Mouse (Mus musculus) neural tube, embryonic 15.5 days (tissue): ENCODE results near the gene Tenm2. TPM values are rescaled to one million over a fixed set of nuclear protein-coding genes. Genes with fewer than 3 reads are reported as not detected.

ENCODE experiments used
- ATAC-seq: fragments of 200-750 bp; cut with Nextera tagmentation; 2 replicates; pipeline ENCODE4 v1.8.0; 2017; ENCODE audit warnings: mild to moderate bottlenecking, moderate TSS enrichment, moderate library complexity; ENCODE audit not compliant: low FRiP score
- H3K27ac ChIP-seq: fragments of 300-500 bp; sonication (generic); replicated peaks from 2 replicates; pipeline ENCODE4 v1.5.1; 2015; ENCODE audit warnings: mild to moderate bottlenecking, inconsistent platforms
- H3K27me3 ChIP-seq: fragments of 300-500 bp; sonication (generic); replicated peaks from 2 replicates; pipeline ENCODE4 v1.6.1; 2015; ENCODE audit warnings: inconsistent platforms
- H3K36me3 ChIP-seq: fragments of 300-500 bp; sonication (generic); 2 replicates; pipeline ENCODE4 v1.6.1; 2015; ENCODE audit warnings: inconsistent platforms
- H3K4me1 ChIP-seq: fragments of 300-500 bp; sonication (generic); 2 replicates; pipeline ENCODE4 v1.6.1; 2015; ENCODE audit warnings: inconsistent platforms
- H3K4me2 ChIP-seq: fragments of 300-500 bp; sonication (generic); 2 replicates; pipeline ENCODE4 v1.6.1; 2015; ENCODE audit warnings: inconsistent platforms, mild to moderate bottlenecking, moderate library complexity
- H3K4me3 ChIP-seq: fragments of 300-500 bp; sonication (generic); replicated peaks from 2 replicates; pipeline ENCODE4 v1.5.1; 2015; ENCODE audit warnings: mild to moderate bottlenecking, inconsistent platforms
- H3K9ac ChIP-seq: fragments of 300-500 bp; sonication (generic); replicated peaks from 2 replicates; pipeline ENCODE4 v1.6.1; 2015; ENCODE audit warnings: mild to moderate bottlenecking, inconsistent platforms
- H3K9me3 ChIP-seq: fragments of 300-500 bp; sonication (generic); replicated peaks from 2 replicates; pipeline ENCODE4 v1.6.1; 2016; ENCODE audit warnings: inconsistent platforms
- whole genome bisulfite sequencing: fragments of 180-500 bp; shearing (Covaris S2); methylation state at CpG from one replicate; pipeline ENCODE4 v1.1.7; 2015; ENCODE audit warnings: mixed read lengths; 5-methylcytosine and 5-hydroxymethylcytosine counted together
- polyA plus RNA-seq: library from polyadenylated mRNA; unstranded; fragments of >200 nt; fragmentation: Nextera tagmentation; extraction: Ambion mirVana; gene quantifications from 2 replicates; pipeline ENCODE4 v1.2.1, GENCODE M21; 2015

Gene Tenm2
- polyA plus RNA-seq, 1 experiment from 2014 or later: 34.7 TPM

DNA sequence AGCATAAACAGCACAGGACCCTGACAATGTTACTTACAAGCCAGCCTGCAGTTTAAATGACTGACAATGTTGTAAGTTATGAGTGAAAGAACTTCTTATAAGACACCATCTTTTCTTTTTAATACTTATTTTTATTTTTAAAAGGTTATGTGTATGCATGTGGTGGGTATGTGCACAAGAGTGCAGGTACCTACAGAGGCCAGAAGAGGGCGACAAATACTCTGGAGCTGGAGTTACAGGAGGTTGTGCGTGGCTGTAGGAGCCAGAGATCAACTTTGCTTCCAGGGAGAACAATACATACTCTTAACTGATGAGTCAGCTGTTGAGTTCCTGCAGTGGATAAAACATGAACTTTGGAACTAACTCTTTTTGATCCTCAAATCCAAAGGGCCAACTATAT, 981.7 kb downstream of the Tenm2 start:
- no peak for ATAC-seq
- no peak overlapping the region for H3K9ac ChIP-seq
- H3K4me1 ChIP-seq: 0 out of 2 replicates have a peak, but pooled peaks cover 11% of the 10 kb centered on the region
- H3K4me3 ChIP-seq: no peak overlapping the region
- H3K36me3 ChIP-seq: no peaks in the 10 kb centered on the region
- WGBS: 80% methylated on average over 2 of the region's 2 CpGs
- no peak overlapping the region for H3K27ac ChIP-seq
- H3K27me3 ChIP-seq: no peaks in the 10 kb centered on the region
- H3K9me3 ChIP-seq: 0 out of 2 replicates have a peak, but pooled peaks cover 4% of the 10 kb centered on the region
- H3K4me2 ChIP-seq: no peak overlapping the region

- Histone ChIP-seq H3K9ac (no peak overlapping the region), H3K4me3 (no peak overlapping the region), H3K9me3 (0 out of 2 replicates have a peak, but pooled peaks cover 4% of the 10 kb centered on the region), H3K27me3 (no peaks in the 10 kb centered on the region), H3K27ac (no peak overlapping the region), H3K4me2 (no peak overlapping the region), H3K4me1 (0 out of 2 replicates have a peak, but pooled peaks cover 2% of the 10 kb centered on the region), H3K36me3 (no peaks in the 10 kb centered on the region)
- no peak for ATAC-seq
- WGBS: 59% methylated on average over 7 of the region's 7 CpGs
Observed at GRCm38 (mm10) chr11:36250111-36250510, 985.7 kb downstream of the Tenm2 start.

DNA sequence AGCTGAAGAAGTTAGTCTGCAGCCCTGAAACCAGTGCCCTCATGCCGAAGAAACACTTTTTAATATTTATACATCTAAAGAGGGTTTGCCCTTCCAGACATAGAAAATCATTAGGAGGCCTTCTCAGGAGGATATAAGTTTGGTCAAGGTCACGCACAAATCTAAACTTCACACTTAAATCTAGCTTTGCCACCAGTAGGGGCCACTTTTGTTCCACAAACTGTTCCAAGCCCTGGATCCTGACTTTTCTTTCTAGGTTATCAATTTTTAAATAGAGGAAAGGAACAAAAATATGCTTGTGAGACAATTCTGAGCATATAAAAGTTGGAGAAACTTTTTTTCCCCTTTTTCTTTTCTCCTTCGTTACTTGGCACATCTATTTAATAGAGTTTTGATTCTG, 989.6 kb downstream of the Tenm2 start:
- 88% methylated on average over 3 of the region's 3 CpGs for WGBS
- no peak for ATAC-seq

DNA sequence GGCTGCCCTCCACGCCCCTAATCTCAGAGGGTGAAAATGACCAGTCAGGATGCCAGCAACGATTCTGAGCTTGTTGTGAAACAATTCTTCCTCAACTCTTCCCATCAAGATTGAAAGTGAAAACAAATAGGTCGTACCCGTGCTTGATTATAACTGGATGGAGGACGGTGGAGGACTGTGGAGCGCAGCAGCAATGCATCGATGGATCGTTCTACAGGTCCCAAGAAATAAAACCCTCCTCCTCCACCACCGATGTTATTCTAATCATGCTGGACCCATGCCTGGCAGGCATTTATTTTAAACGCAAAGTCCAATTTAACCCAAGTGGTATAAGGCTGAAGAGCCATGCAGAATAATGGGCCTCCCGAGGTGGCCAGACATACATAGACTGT, 991.3 kb downstream of the Tenm2 start:
- WGBS: 80% methylated on average over 11 of the region's 11 CpGs

More for the DNA sequence above, 989.6 kb downstream of the Tenm2 start:
- Histone ChIP-seq H3K9me3 (no peaks in the 10 kb centered on the region), H3K9ac (no peak overlapping the region), H3K4me3 (no peak overlapping the region), H3K27ac (no peak overlapping the region), H3K4me1 (peaks cover 28% of the 10 kb centered on the region), H3K36me3 (no peaks in the 10 kb centered on the region), H3K4me2 (no peak overlapping the region), H3K27me3 (no peaks in the 10 kb centered on the region)

DNA sequence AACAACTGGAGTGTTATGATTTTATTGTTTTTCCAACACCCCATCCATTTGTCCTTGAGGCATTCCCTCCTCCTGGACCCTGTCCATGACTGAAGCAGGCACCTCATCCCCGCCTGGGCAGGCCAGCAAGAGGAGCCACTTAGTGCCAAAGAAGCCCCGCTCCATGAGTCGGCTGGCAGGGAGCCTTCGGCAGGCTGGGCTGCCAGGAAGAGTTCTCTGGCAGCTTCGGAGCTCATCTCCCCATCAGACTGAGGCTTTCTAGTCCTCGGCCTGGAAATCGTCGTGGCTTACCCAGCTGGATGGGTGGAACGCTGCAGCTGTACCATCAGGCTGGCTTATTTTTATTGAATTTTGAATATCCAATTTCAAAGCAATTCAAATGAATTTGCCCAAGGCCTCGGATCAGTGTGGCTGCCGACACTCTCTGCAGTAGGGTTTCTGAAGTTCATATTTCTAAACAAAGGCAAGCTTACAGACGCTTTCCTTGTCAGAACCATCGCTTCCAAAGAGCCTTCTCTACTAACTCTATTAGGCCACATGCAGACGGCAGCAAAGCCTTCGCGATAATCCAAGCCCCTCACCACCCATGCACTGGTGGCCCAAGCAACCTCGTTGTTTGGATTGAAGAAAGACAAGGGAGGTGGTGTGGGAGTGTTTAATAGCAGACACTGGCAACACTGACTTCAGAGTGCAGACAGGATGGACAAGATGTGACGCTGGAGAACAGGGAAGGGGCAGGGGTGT, 991.8 kb downstream of the Tenm2 start:
- WGBS: 70% methylated on average over 18 of the region's 18 CpGs

More for the DNA sequence above, 991.3 kb downstream of the Tenm2 start:
- H3K27me3 ChIP-seq: no peaks in the 10 kb centered on the region
- ATAC-seq: no peak
- no peaks in the 10 kb centered on the region for H3K36me3 ChIP-seq
- no peak overlapping the region for H3K4me2 ChIP-seq
- peak overlapping the region; percentile 56; the same call in 1 of the 2 replicates for H3K27ac ChIP-seq
- H3K9me3 ChIP-seq: no peaks in the 10 kb centered on the region
- H3K9ac ChIP-seq: no peak overlapping the region
- H3K4me3 ChIP-seq: no peak overlapping the region
- peaks cover 28% of the 10 kb centered on the region for H3K4me1 ChIP-seq

GRCm38 (mm10) chr11:36238890-36239289, 996.9 kb downstream of the Tenm2 start:
- H3K9ac ChIP-seq: no peak overlapping the region
- no peak for ATAC-seq
- H3K9me3 ChIP-seq: no peaks in the 10 kb centered on the region
- H3K4me1 ChIP-seq: peaks cover 16% of the 10 kb centered on the region
- H3K4me2 ChIP-seq: no peak overlapping the region
- H3K27me3 ChIP-seq: no peaks in the 10 kb centered on the region
- no peak overlapping the region for H3K4me3 ChIP-seq
- H3K36me3 ChIP-seq: no peaks in the 10 kb centered on the region
- WGBS: 89% methylated on average over 9 of the region's 9 CpGs
- no peak overlapping the region for H3K27ac ChIP-seq

More for the DNA sequence above, 991.8 kb downstream of the Tenm2 start:
- H3K9me3 ChIP-seq: no peaks in the 10 kb centered on the region
- peak; percentile 79 for ATAC-seq
- H3K4me1 ChIP-seq: peaks cover 28% of the 10 kb centered on the region
- no peaks in the 10 kb centered on the region for H3K27me3 ChIP-seq
- H3K36me3 ChIP-seq: no peaks in the 10 kb centered on the region
- H3K4me3 ChIP-seq: no peak overlapping the region
- H3K27ac ChIP-seq: peak overlapping the region; percentile 56
- H3K9ac ChIP-seq: no peak overlapping the region
- no peak overlapping the region for H3K4me2 ChIP-seq

- no peak for ATAC-seq
- Histone ChIP-seq H3K36me3 (no peaks in the 10 kb centered on the region), H3K4me2 (no peak overlapping the region), H3K9ac (no peak overlapping the region), H3K27ac (no peak overlapping the region), H3K9me3 (no peaks in the 10 kb centered on the region), H3K4me1 (no peaks in the 10 kb centered on the region; the same call in 1 of the 2 replicates), H3K4me3 (no peak overlapping the region), H3K27me3 (no peaks in the 10 kb centered on the region)
- 83% methylated on average over 11 of the region's 11 CpGs for whole genome bisulfite sequencing
Observed at GRCm38 (mm10) chr11:36228654-36229053, 1007.1 kb downstream of the Tenm2 start.

GRCm38 (mm10) chr11:36228196-36228595, 1007.6 kb downstream of the Tenm2 start:
- Histone ChIP-seq H3K27me3 (no peaks in the 10 kb centered on the region), H3K27ac (no peak overlapping the region), H3K4me2 (no peak overlapping the region), H3K4me3 (no peak overlapping the region), H3K9me3 (no peaks in the 10 kb centered on the region), H3K4me1 (peaks cover 4% of the 10 kb centered on the region; the same call in 1 of the 2 replicates), H3K36me3 (no peaks in the 10 kb centered on the region), H3K9ac (no peak overlapping the region)
- 85% methylated on average over 6 of the region's 6 CpGs for WGBS
- no peak for ATAC-seq

- Histone ChIP-seq H3K27ac (no peak overlapping the region), H3K4me2 (no peak overlapping the region), H3K4me3 (no peak overlapping the region), H3K9me3 (no peaks in the 10 kb centered on the region), H3K4me1 (peaks cover 15% of the 10 kb centered on the region), H3K36me3 (no peaks in the 10 kb centered on the region), H3K27me3 (no peaks in the 10 kb centered on the region), H3K9ac (no peak overlapping the region)
- WGBS: 30% methylated on average over 3 of the region's 3 CpGs
- no peak for ATAC-seq
Observed at GRCm38 (mm10) chr11:36226061-36226460, 1009.7 kb downstream of the Tenm2 start.

DNA sequence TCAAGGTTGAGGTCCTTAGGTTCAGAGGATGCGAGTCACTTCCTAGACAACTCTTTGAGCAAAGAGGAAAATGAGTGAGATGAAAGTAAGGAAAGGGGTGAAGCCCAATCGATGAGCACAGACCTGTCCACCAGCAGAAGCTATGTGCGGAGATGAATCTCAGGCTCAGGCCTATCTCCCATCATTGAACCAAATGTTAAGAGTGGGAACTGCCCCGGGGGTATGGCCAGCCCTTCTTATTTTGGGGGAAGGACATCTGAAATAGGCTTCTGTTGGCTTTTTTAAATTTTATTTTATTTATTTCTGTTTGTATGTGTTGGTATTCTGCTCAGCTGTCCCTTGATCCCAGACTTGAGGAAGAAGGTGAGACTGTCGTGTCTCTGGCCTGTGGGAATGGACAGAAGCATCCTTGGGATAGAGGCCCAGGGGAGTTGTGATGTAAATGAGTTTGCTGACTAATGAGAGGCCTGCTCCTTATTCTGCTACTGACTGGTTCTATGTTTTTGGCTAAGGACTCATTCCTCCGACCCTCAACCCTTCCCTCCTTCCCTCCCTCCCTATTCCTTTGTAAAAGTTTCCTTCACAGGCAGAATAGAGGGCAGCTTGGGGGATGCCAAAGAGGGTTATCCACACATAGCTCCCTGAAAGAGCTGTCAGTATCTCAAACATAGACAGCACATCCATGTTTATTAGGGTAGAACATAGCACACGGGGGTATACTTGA, 1011.9 kb downstream of the Tenm2 start:
- WGBS: 81% methylated on average over 7 of the region's 7 CpGs
- Histone ChIP-seq H3K4me3 (no peak overlapping the region), H3K9me3 (no peaks in the 10 kb centered on the region), H3K9ac (no peak overlapping the region), H3K27ac (no peak overlapping the region), H3K36me3 (no peaks in the 10 kb centered on the region), H3K27me3 (no peaks in the 10 kb centered on the region), H3K4me1 (peaks cover 23% of the 10 kb centered on the region), H3K4me2 (no peak overlapping the region)
- no peak for ATAC-seq

- H3K9me3 ChIP-seq: no peaks in the 10 kb centered on the region
- H3K36me3 ChIP-seq: no peaks in the 10 kb centered on the region
- no peak overlapping the region for H3K4me3 ChIP-seq
- ATAC-seq: no peak
- H3K9ac ChIP-seq: no peak overlapping the region
- no peaks in the 10 kb centered on the region for H3K27me3 ChIP-seq
- H3K27ac ChIP-seq: no peak overlapping the region
- H3K4me2 ChIP-seq: no peak overlapping the region
- H3K4me1 ChIP-seq: peaks cover 23% of the 10 kb centered on the region
- WGBS: 67% methylated on average over 3 of the region's 3 CpGs
Observed at GRCm38 (mm10) chr11:36222071-36222470, 1013.7 kb downstream of the Tenm2 start.
